Mouse (Mus musculus) heart, embryonic 15.5 days (tissue): ENCODE measurements around the gene Col25a1. TPM values are rescaled to one million over a fixed set of nuclear protein-coding genes. Genes with fewer than 3 reads are reported as not detected.

Experiments
- ATAC-seq: fragments of 200-750 bp; cut with Nextera tagmentation; replicated peaks from 2 replicates; pipeline ENCODE4 v1.8.0; 2017; ENCODE audit warnings: low read depth, moderate TSS enrichment; ENCODE audit not compliant: insufficient number of reproducible peaks, insufficient read depth, low FRiP score
- H3K27ac ChIP-seq: fragments of 300-500 bp; sonication (generic); 2 replicates; pipeline ENCODE4 v1.5.1; 2015; ENCODE audit warnings: mild to moderate bottlenecking, inconsistent platforms
- H3K27me3 ChIP-seq: fragments of 300-500 bp; sonication (generic); 2 replicates; pipeline ENCODE4 v1.6.1; 2015; ENCODE audit warnings: inconsistent platforms
- H3K36me3 ChIP-seq: fragments of 300-500 bp; sonication (generic); 2 replicates; pipeline ENCODE4 v1.6.1; 2015; ENCODE audit warnings: mild to moderate bottlenecking, inconsistent platforms
- H3K4me1 ChIP-seq: fragments of 300-500 bp; sonication (generic); replicated peaks from 2 replicates; pipeline ENCODE4 v1.6.1; 2015; ENCODE audit warnings: inconsistent platforms
- H3K4me2 ChIP-seq: fragments of 300-500 bp; sonication (generic); 2 replicates; pipeline ENCODE4 v1.6.1; 2015; ENCODE audit warnings: inconsistent platforms, mild to moderate bottlenecking, moderate library complexity
- H3K4me3 ChIP-seq: fragments of 300-500 bp; sonication (generic); 2 replicates; pipeline ENCODE4 v1.5.1; 2015; ENCODE audit warnings: mild to moderate bottlenecking, inconsistent platforms
- H3K9ac ChIP-seq: fragments of 300-500 bp; sonication (generic); 2 replicates; pipeline ENCODE4 v1.6.1; 2015; ENCODE audit warnings: mild to moderate bottlenecking, inconsistent platforms
- H3K9me3 ChIP-seq: fragments of 300-500 bp; sonication (generic); replicated peaks from 2 replicates; pipeline ENCODE4 v1.6.1; 2016; ENCODE audit warnings: inconsistent platforms
- WGBS: fragments of 180-500 bp; shearing (Covaris S2); methylation state at CpG from one replicate; pipeline ENCODE4 v1.1.7; 2015; ENCODE audit warnings: mixed read lengths; 5-methylcytosine and 5-hydroxymethylcytosine counted together
- polyA plus RNA-seq: library from polyadenylated mRNA; unstranded; fragments of >200 nt; fragmentation: Nextera tagmentation; extraction: Ambion mirVana; gene quantifications from 2 replicates; pipeline ENCODE4 v1.2.1, GENCODE M21; 2015

The Col25a1 gene
- polyA plus RNA-seq, 1 experiment from 2014 or later = 1.3 TPM

DNA sequence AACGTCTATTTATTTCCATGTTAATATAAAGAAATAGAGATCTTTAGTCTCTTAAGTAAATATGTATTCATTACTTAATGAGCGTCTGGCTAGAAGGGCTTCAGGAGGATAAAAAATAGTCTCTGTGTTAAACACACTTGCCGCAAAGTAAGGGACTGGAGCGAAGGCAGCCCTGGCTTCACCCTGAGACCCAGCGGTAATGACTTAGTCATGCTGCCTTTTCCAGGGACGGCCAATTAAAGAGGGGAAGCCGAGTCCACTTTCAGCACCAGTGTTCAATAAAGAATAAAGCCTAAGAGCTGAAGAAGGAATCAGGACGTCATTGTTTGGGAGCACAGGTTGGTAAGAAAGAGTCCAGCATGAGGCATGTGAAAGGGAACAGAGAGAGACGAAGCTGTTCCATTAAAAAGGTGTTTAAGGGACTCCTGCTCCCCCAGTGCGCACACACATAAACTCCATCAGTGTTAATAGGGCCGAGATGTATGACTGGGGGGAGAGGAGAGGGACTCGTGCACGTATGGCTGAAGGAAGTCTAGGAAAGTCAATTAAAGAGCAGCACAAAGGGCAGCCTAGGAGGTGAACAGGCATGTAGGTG, 30.1 kb downstream of the Col25a1 start:
- WGBS = 69% methylated on average over 13 of the region's 13 CpGs
- Histone ChIP-seq H3K4me3 (no peak overlapping the region), H3K27me3 (no peaks in the 10 kb centered on the region), H3K4me2 (no peak overlapping the region), H3K36me3 (no peaks in the 10 kb centered on the region), H3K9me3 (no peaks in the 10 kb centered on the region), H3K9ac (no peak overlapping the region), H3K27ac (no peak overlapping the region), H3K4me1 (no peaks in the 10 kb centered on the region)
- no peak for ATAC-seq

DNA sequence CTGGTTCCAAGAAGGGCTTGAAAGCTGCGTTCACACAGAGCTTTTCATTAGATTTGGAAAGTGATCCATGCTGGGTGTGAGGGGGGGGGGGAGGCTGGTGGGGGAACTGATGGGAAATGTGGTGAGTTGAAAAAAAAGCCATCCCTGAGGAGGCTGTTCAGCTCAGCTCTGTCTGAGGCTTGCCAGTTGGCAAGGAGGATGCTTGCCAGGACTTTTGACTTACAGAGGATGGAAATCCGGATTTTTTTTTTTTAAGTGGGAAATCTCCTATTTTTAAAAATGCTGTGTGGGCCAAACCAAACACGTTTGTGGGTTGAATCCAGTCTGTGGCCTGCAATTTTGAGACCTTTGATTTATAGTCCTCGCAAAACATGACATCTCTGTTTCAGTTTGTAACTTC, 35.6 kb downstream of the Col25a1 start:
- ATAC-seq = no peak
- H3K9me3 ChIP-seq = no peaks in the 10 kb centered on the region
- H3K4me3 ChIP-seq = no peak overlapping the region
- H3K36me3 ChIP-seq = no peaks in the 10 kb centered on the region
- 54% methylated on average over 4 of the region's 4 CpGs for WGBS
- H3K27me3 ChIP-seq = no peaks in the 10 kb centered on the region
- H3K4me2 ChIP-seq = no peak overlapping the region
- no peaks in the 10 kb centered on the region for H3K4me1 ChIP-seq
- H3K27ac ChIP-seq = no peak overlapping the region
- H3K9ac ChIP-seq = no peak overlapping the region

DNA sequence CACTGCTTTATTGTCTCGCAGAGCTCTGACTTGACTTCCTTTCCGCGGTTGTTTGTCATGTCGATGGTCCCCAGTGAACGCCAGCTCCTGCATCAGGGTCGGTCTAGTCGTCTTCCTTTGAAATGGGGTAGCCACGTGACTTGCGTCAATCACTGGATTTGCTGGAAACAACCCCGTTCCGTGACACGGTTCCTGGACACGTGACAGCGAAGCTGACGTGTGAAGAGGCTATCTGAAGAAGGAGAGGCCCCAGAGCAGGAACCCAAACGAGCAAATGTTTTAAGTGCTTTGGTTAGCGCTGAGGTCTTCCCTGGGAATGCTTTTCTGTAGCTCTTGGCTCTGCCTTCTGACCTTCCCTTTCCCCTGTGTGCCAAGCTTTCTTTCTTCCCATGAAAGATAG, 41.5 kb downstream of the Col25a1 start:
- H3K36me3 ChIP-seq = no peaks in the 10 kb centered on the region
- ATAC-seq = peak; percentile 58
- H3K4me1 ChIP-seq = no peaks in the 10 kb centered on the region
- H3K9ac ChIP-seq = no peak overlapping the region
- peak overlapping the region; percentile 58 for H3K27ac ChIP-seq
- 52% methylated on average over 17 of the region's 17 CpGs for WGBS
- peak overlapping the region; percentile 26 for H3K4me2 ChIP-seq
- H3K9me3 ChIP-seq = no peaks in the 10 kb centered on the region
- no peak overlapping the region for H3K4me3 ChIP-seq
- H3K27me3 ChIP-seq = no peaks in the 10 kb centered on the region

DNA sequence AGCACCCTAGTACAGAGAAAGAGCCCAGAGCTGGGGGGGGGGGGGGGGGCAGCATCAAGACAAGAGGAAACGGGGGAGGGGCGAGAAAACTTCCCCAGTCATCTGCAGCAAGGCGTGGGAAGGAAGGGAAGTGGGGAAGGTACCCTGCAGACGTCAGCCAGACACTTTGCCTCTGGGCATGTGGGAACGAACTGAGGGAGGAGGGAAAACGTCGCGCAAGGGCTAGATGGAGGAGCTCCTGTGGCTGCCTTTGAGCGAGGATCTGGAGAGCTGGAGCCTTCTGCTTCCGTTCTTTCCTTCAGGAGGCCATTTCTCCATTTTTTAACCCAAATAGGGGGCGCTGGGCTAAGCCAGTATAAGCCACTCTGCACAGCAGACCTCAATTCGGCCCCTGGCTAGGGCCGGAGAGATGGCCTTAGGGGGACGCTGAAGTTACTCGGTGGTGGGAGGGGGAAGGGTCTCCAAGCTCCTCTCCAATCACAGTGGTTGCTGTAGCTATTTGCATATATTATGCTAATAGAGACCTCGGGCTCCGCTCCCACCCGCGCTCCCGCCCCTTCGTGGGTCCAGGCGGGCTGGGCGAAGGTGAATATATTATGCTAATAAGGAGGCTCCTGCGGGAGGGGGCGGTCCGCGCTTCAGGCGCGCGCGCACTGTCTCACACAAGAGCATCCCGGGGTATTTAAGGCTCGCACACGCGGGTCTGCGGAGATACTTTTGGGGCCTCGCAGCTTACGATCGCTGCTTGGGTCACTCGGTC, 49.1 kb downstream of the Col25a1 start:
- H3K36me3 ChIP-seq = no peaks in the 10 kb centered on the region
- peaks cover 4% of the 10 kb centered on the region for H3K4me1 ChIP-seq
- H3K27ac ChIP-seq = peak overlapping the region; percentile 83
- peak overlapping the region; percentile 100 for H3K4me2 ChIP-seq
- H3K9me3 ChIP-seq = no peaks in the 10 kb centered on the region
- peak overlapping the region; percentile 71 for H3K4me3 ChIP-seq
- H3K9ac ChIP-seq = peak overlapping the region; percentile 60
- under 1% methylated on average over 40 of the region's 40 CpGs for WGBS
- ATAC-seq = peak; percentile 95
- 0 out of 2 replicates have a peak, but pooled peaks cover 9% of the 10 kb centered on the region for H3K27me3 ChIP-seq

DNA sequence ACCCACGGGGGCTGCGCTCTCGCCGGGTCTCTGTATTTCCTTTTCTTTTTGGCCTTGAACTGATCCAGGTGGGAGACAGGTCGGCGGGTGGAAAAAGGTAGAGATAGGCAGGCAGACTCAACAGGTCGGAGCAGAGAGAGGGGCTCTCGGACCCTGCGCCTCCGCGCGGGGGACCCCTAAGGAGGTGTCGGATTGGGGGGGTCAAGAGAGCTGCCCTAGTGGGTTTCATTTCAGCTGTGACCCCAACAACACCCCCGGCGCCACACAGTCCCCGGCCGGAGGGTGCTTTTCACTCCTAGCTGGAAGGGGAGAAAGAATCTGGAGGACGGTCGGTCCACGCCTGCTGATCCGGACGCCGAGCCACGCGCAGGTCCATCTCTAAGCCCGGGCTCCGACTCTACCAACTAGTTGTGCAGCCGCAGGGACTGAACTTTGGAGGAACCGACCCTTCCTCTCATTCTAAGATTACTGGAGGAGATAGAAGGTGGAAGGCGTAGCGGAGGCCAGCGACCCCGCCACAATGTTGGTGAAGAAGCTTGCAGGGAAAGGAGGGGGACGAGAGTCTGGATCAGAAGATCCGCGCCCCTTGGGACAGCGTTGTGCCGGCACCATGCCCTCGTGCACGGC, 49.8 kb downstream of the Col25a1 start:
- peak overlapping the region; percentile 60 for H3K9ac ChIP-seq
- no peak overlapping the region for H3K27ac ChIP-seq
- peak overlapping the region; percentile 71 for H3K4me3 ChIP-seq
- H3K36me3 ChIP-seq = no peaks in the 10 kb centered on the region
- WGBS = under 1% methylated on average over 40 of the region's 40 CpGs
- H3K4me1 ChIP-seq = peaks cover 4% of the 10 kb centered on the region
- ATAC-seq = peak; percentile 16; the same call in 1 of the 2 replicates
- peak overlapping the region; percentile 100 for H3K4me2 ChIP-seq
- H3K9me3 ChIP-seq = no peaks in the 10 kb centered on the region
- H3K27me3 ChIP-seq = 0 out of 2 replicates have a peak, but pooled peaks cover 9% of the 10 kb centered on the region

DNA sequence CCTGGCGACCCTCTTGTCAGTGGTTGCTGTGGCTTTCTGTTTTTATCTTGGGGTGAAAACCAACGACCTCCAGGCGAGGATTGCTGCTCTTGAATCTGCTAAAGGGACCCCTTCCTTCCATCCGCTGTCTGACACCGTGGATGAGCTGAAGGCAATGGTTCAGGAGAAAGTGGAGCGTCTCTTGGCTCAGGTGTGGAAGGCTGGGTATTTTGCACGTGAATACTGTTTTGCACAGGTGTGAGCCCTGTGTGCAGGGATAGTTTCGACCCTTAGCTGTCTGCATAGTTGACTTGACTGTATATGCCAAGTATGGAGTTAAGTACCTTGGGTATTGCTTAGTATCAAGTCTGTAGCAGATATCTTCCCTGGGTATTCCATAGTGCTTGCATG, 50.3 kb downstream of the Col25a1 start:
- Histone ChIP-seq H3K9ac (peak overlapping the region; percentile 60), H3K27me3 (0 out of 2 replicates have a peak, but pooled peaks cover 9% of the 10 kb centered on the region), H3K4me2 (peak overlapping the region; percentile 100), H3K4me3 (peak overlapping the region; percentile 71), H3K4me1 (peaks cover 4% of the 10 kb centered on the region), H3K36me3 (no peaks in the 10 kb centered on the region), H3K9me3 (no peaks in the 10 kb centered on the region), H3K27ac (no peak overlapping the region)
- WGBS = 22% methylated on average over 8 of the region's 8 CpGs
- no peak for ATAC-seq

DNA sequence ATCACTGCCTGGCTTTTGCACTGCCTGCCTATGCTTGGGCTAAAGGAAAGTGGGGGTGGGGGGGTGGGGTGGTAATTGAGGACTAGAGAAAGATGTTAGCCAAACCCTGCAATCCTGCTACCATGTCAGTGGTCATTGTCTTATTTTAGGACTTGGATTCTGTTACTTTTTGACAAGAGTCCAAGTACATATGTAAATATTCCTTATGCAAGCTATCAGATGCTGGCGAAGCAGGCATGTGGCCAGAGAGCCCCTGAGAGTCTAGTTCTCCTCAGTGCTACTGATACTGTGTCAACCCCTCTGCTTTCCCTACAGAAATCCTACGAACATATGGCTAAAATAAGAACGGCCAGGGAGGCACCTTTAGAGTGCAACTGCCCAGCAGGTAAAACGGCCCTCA, 51.1 kb downstream of the Col25a1 start:
- H3K9ac ChIP-seq = no peak overlapping the region
- WGBS = 63% methylated on average over 4 of the region's 4 CpGs
- ATAC-seq = no peak
- 0 out of 2 replicates have a peak, but pooled peaks cover 9% of the 10 kb centered on the region for H3K27me3 ChIP-seq
- no peaks in the 10 kb centered on the region for H3K36me3 ChIP-seq
- H3K4me1 ChIP-seq = peaks cover 4% of the 10 kb centered on the region
- H3K27ac ChIP-seq = no peak overlapping the region
- no peak overlapping the region for H3K4me2 ChIP-seq
- H3K9me3 ChIP-seq = no peaks in the 10 kb centered on the region
- no peak overlapping the region for H3K4me3 ChIP-seq

DNA sequence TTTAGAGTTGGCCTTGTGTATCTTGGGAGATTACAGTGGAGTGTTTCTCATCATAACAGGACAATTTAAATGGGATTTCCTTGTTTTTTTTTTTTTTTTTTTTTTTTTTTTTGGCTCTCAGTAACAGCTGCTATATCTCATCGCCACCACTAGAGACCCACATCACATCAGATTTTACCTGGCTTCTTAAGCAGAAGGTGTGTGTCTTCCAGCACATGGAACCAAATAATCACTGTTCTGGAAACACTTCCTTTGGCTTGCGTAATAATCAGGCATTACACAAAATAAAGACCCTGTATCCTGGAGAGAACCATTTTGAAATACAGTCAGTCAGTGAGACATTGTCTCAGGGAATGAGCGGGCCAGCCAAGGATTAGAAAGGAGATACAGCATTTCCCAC, 53.8 kb downstream of the Col25a1 start:
- 53% methylated on average over 3 of the region's 3 CpGs for WGBS
- H3K4me2 ChIP-seq = no peak overlapping the region
- H3K27ac ChIP-seq = no peak overlapping the region
- peaks cover 4% of the 10 kb centered on the region for H3K4me1 ChIP-seq
- ATAC-seq = no peak
- H3K4me3 ChIP-seq = no peak overlapping the region
- no peaks in the 10 kb centered on the region for H3K36me3 ChIP-seq
- no peaks in the 10 kb centered on the region for H3K9me3 ChIP-seq
- H3K27me3 ChIP-seq = 0 out of 2 replicates have a peak, but pooled peaks cover 6% of the 10 kb centered on the region
- H3K9ac ChIP-seq = no peak overlapping the region

DNA sequence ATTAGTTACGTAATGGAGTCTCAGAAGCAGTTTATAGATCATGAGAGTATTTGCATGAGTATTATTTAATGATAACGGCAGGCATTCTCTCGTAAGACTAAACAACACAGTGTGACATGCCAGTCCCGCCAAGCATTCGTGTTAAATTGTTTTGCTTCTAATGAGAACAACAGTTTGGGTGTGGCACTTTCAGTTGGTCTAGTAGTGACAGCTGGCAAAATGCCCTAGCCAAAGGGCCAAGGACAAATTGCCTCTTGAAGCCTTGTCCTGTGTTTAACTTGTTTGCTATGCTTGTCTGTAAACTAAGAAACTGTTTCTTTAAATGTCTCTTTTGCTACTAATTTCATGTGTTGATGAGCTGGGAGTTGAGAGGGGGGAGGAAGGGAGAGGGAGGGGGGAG, 56.3 kb downstream of the Col25a1 start:
- 73% methylated on average over 5 of the region's 5 CpGs for whole genome bisulfite sequencing
- no peaks in the 10 kb centered on the region for H3K36me3 ChIP-seq
- no peak overlapping the region for H3K27ac ChIP-seq
- no peak overlapping the region for H3K4me2 ChIP-seq
- no peak for ATAC-seq
- H3K27me3 ChIP-seq = no peaks in the 10 kb centered on the region
- H3K4me1 ChIP-seq = no peaks in the 10 kb centered on the region
- no peak overlapping the region for H3K9ac ChIP-seq
- H3K9me3 ChIP-seq = no peaks in the 10 kb centered on the region
- H3K4me3 ChIP-seq = no peak overlapping the region

DNA sequence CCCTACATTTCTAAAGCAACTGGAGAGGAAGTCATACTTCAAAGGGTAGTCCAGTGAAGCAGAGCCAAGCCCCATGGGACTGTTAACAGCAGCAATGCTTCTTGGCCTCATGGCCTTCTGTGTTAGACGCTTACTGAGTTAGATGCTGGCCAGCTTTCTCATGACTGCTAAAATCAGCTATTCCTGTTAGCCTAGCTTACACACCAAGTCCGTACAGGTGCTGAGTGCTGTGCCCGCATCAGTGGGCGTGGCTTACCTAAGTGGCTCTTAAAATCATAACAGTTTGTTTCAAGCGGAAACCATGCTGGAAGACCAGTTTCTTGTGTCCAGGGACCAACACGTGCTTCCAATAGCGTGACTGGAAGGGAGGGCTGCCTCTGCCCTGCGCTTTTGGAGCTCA, 62.1 kb downstream of the Col25a1 start:
- Histone ChIP-seq H3K27ac (no peak overlapping the region), H3K4me1 (0 out of 2 replicates have a peak, but pooled peaks cover 2% of the 10 kb centered on the region), H3K4me2 (no peak overlapping the region), H3K9me3 (no peaks in the 10 kb centered on the region), H3K36me3 (no peaks in the 10 kb centered on the region), H3K9ac (no peak overlapping the region), H3K27me3 (no peaks in the 10 kb centered on the region), H3K4me3 (no peak overlapping the region)
- 70% methylated on average over 8 of the region's 8 CpGs for WGBS
- no peak for ATAC-seq

DNA sequence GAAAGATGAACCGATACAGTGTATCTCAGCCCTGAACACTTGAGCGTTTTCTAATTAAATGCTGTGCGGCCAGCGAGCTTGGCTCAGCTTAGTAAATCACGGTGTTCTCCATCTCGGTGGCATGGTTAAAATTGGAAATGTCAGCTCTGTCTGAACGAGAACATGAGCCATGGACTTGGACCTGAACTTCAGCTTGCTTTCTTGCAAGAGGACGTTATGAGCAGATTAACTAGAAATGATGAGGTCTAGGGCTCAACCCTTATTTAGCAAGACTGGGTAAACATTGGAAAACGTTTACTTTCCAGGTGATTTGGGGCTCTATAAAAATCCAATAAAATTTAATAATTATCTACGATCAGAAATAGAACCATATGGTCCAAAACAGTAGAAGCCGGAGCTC, 83.3 kb downstream of the Col25a1 start:
- Histone ChIP-seq H3K4me2 (no peak overlapping the region), H3K9me3 (no peaks in the 10 kb centered on the region), H3K27me3 (no peaks in the 10 kb centered on the region), H3K36me3 (no peaks in the 10 kb centered on the region), H3K4me3 (no peak overlapping the region), H3K9ac (no peak overlapping the region), H3K4me1 (peaks cover 7% of the 10 kb centered on the region; the same call in 1 of the 2 replicates), H3K27ac (no peak overlapping the region)
- no peak for ATAC-seq
- WGBS = 84% methylated on average over 11 of the region's 11 CpGs
